In the genomic region with DNA sequence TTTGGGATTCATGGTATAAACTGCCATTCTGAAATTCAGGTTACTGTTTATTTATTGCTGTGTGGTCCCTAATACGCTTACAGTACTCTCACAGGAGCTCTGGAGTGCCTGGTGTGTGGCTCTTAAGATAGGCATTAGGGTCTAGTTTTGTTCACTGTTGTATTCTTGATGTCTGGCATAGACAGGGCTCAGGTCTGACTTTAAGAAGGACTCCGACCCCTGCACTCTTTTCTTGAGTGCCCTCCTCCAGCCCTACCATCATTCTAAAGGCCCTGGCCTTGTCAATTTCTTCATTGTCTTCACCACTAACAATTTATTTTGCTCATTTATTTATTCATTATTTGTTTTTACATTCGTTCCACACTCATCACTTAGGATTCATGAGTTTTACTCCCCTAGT, we compare ENCODE assay signal across 8 mouse cellular contexts. TPM values are rescaled to one million over a fixed set of nuclear protein-coding genes. Genes with fewer than 3 reads are reported as not detected.
DNase-seq lines count a peak whose midpoint lies in the region; ATAC-seq and TF ChIP-seq lines count a peak whose summit lies in the region.

No protein-coding gene starts in this region.

- H3K27ac ChIP-seq in kidney, adult 2 months (ENCODE audit: insufficient read depth, low read depth, low read length): no peak overlapping the region
- H3K27ac ChIP-seq in embryonic facial prominence, embryonic 11.5 days (replicated peaks; ENCODE audit: low read depth, low read length): no peak overlapping the region
- H3K27ac ChIP-seq in intestine, embryonic 14.5 days (ENCODE audit: low read depth): no peak overlapping the region
- no peak overlapping the region for H3K27ac ChIP-seq in neural tube, embryonic 12.5 days

- 19% methylated on average over 3 of the region's 3 CpGs for WGBS in kidney, adult 2 months
- 40% methylated on average over 3 of the region's 3 CpGs for WGBS in embryonic facial prominence, embryonic 11.5 days
- WGBS in intestine, embryonic 14.5 days: 34% methylated on average over 3 of the region's 3 CpGs
- WGBS in neural tube, embryonic 12.5 days: 39% methylated on average over 3 of the region's 3 CpGs

- peak overlapping the region; percentile 87; the same call in 1 of the 2 replicates for H3K4me3 ChIP-seq in kidney, adult 2 months (ENCODE audit: insufficient read depth, low read depth, low read length)
- H3K4me3 ChIP-seq in embryonic facial prominence, embryonic 11.5 days (ENCODE audit: low read depth, low read length): peak overlapping the region; percentile 56
- H3K4me3 ChIP-seq in intestine, embryonic 14.5 days (ENCODE audit: low read depth, low read length): 0 out of 2 replicates have a peak overlapping the region, but pooled peaks have one; percentile 57
- peak overlapping the region; percentile 44 for H3K4me3 ChIP-seq in neural tube, embryonic 12.5 days

- DNase-seq in kidney, adult 2 months: no peak
- DNase-seq in kidney, postnatal 10 days: no peak
- no peak for DNase-seq in embryonic facial prominence, embryonic 11.5 days (ENCODE audit: low spot score)
- no peak for DNase-seq in intestine, embryonic 14.5 days (ENCODE audit: low spot score)
- DNase-seq in thymus, postnatal 25 days: no peak
- no peak for DNase-seq in left cerebral cortex, adult 18-20 months (ENCODE audit: low spot score in 2 of 2)

- H3K9me3 ChIP-seq in embryonic facial prominence, embryonic 11.5 days (replicated peaks; ENCODE audit: control insufficient read depth, low read length): no peaks in the 10 kb centered on the region
- H3K9me3 ChIP-seq in intestine, embryonic 14.5 days (ENCODE audit: control insufficient read depth, low read length): no peaks in the 10 kb centered on the region
- no peaks in the 10 kb centered on the region for H3K9me3 ChIP-seq in neural tube, embryonic 12.5 days

- no peaks in the 10 kb centered on the region for H3K4me1 ChIP-seq in kidney, adult 2 months (ENCODE audit: control insufficient read depth, insufficient read depth, low read length)
- no peaks in the 10 kb centered on the region for H3K4me1 ChIP-seq in embryonic facial prominence, embryonic 11.5 days (ENCODE audit: control insufficient read depth, insufficient read depth, low read length)
- no peaks in the 10 kb centered on the region for H3K4me1 ChIP-seq in intestine, embryonic 14.5 days (replicated peaks; ENCODE audit: control insufficient read depth, insufficient read depth, low read length)
- H3K4me1 ChIP-seq in neural tube, embryonic 12.5 days: no peaks in the 10 kb centered on the region

- no peak overlapping the region for H3K4me2 ChIP-seq in embryonic facial prominence, embryonic 11.5 days (ENCODE audit: low read depth, low read length)
- peak overlapping the region; percentile 52 for H3K4me2 ChIP-seq in intestine, embryonic 14.5 days (ENCODE audit: low read length)
- peak overlapping the region; percentile 65 for H3K4me2 ChIP-seq in neural tube, embryonic 12.5 days (replicated peaks)

- peak; percentile 12; the same call in 1 of the 2 replicates for ATAC-seq in embryonic facial prominence, embryonic 11.5 days (replicated peaks; ENCODE audit: insufficient number of reproducible peaks, low FRiP score, low TSS enrichment, low read depth)
- ATAC-seq in intestine, embryonic 14.5 days (replicated peaks; ENCODE audit: low FRiP score, low TSS enrichment, low read depth): peak; percentile 36; the same call in 1 of the 2 replicates
- ATAC-seq in neural tube, embryonic 12.5 days (ENCODE audit: low FRiP score, low read depth): peak; percentile 7; the same call in 1 of the 2 replicates
- no peak for ATAC-seq in erythroid progenitor cell, adult 5-6 weeks (replicated peaks; ENCODE audit: low FRiP score, poor library complexity, severe bottlenecking)

- TF ChIP-seq POLR2A in kidney, adult 2 months (IDR thresholded peaks at IDR 0.05; ENCODE audit: low read depth, low read length): no peak

- H3K9ac ChIP-seq in embryonic facial prominence, embryonic 11.5 days (replicated peaks; ENCODE audit: low read length): no peak overlapping the region
- H3K9ac ChIP-seq in intestine, embryonic 14.5 days (ENCODE audit: low read length): no peak overlapping the region
- H3K9ac ChIP-seq in neural tube, embryonic 12.5 days: peak overlapping the region; percentile 61; the same call in 1 of the 2 replicates

- H3K27me3 ChIP-seq in kidney, adult 2 months (replicated peaks; ENCODE audit: control insufficient read depth, insufficient read depth, low read length): no peaks in the 10 kb centered on the region
- no peaks in the 10 kb centered on the region for H3K27me3 ChIP-seq in embryonic facial prominence, embryonic 11.5 days (ENCODE audit: control insufficient read depth, insufficient read depth, low read length)
- H3K27me3 ChIP-seq in intestine, embryonic 14.5 days (replicated peaks; ENCODE audit: control insufficient read depth, insufficient read depth, low read length): peaks cover 9% of the 10 kb centered on the region; the same call in 1 of the 2 replicates
- H3K27me3 ChIP-seq in neural tube, embryonic 12.5 days (replicated peaks): no peaks in the 10 kb centered on the region

- TF ChIP-seq CTCF in kidney, adult 2 months (conservative IDR thresholded peaks at IDR 0.05; ENCODE audit: insufficient read depth, insufficient read length, low read depth, low read length): no peak

- no peaks in the 10 kb centered on the region for H3K36me3 ChIP-seq in kidney, adult 2 months (ENCODE audit: control insufficient read depth, insufficient read depth, low read length)
- H3K36me3 ChIP-seq in embryonic facial prominence, embryonic 11.5 days (replicated peaks; ENCODE audit: control insufficient read depth, insufficient read depth, low read depth, low read length): no peaks in the 10 kb centered on the region
- H3K36me3 ChIP-seq in intestine, embryonic 14.5 days (ENCODE audit: control insufficient read depth, insufficient read depth, low read length): no peaks in the 10 kb centered on the region
- H3K36me3 ChIP-seq in neural tube, embryonic 12.5 days: no peaks in the 10 kb centered on the region

RNA-seq across cellular contexts. Expression of a gene that starts 0.4 kb away (rescaled TPM):
- polyA plus RNA-seq in kidney, adult 2 months (2012; rRNA removed): 6.3 and 6.8 TPM in 2 replicates
- 20.2 and 20.3 TPM in 2 replicates for polyA plus RNA-seq in embryonic facial prominence, embryonic 11.5 days (2014; fragmentation: Nextera tagmentation; extraction: Ambion mirVana)
- 14.9 and 16.3 TPM in 2 replicates for polyA plus RNA-seq in intestine, embryonic 14.5 days (2014; fragmentation: Nextera tagmentation; extraction: Ambion mirVana)
- 15.6 and 15.7 TPM in 2 replicates for polyA plus RNA-seq in neural tube, embryonic 12.5 days (2016; fragmentation: Nextera tagmentation; extraction: Ambion mirVana)
- 0.42 and 2.9 TPM in 2 replicates for total RNA-seq in erythroid progenitor cell, adult 5-6 weeks (2015; ENCODE audit: low replicate concordance)
- total RNA-seq in erythroid progenitor cell, adult 5-6 weeks (2017; ENCODE audit: low replicate concordance): 0.51 and 0.61 TPM in 2 replicates
- total RNA-seq in left cerebral cortex, adult 18-20 months (2021): 10 to 100 TPM; 16.0 to 20.2 TPM

RNA-seq across cellular contexts. Expression of a gene that starts 5.4 kb away (rescaled TPM):
- not detected in 2 replicates for polyA plus RNA-seq in kidney, adult 2 months (2012; rRNA removed)
- not detected in 2 replicates for polyA plus RNA-seq in embryonic facial prominence, embryonic 11.5 days (2014; fragmentation: Nextera tagmentation; extraction: Ambion mirVana)
- not detected in 2 replicates for polyA plus RNA-seq in intestine, embryonic 14.5 days (2014; fragmentation: Nextera tagmentation; extraction: Ambion mirVana)
- polyA plus RNA-seq in neural tube, embryonic 12.5 days (2016; fragmentation: Nextera tagmentation; extraction: Ambion mirVana): not detected in 2 replicates
- not detected in 2 replicates for total RNA-seq in erythroid progenitor cell, adult 5-6 weeks (2015; ENCODE audit: low replicate concordance)
- not detected in 2 replicates for total RNA-seq in erythroid progenitor cell, adult 5-6 weeks (2017; ENCODE audit: low replicate concordance)
- total RNA-seq in left cerebral cortex, adult 18-20 months (2021): not detected

RNA-seq across cellular contexts. Expression of a gene that starts 49.3 kb away (rescaled TPM):
- not detected in 2 replicates for polyA plus RNA-seq in kidney, adult 2 months (2012; rRNA removed)
- polyA plus RNA-seq in embryonic facial prominence, embryonic 11.5 days (2014; fragmentation: Nextera tagmentation; extraction: Ambion mirVana): not detected in 2 replicates
- polyA plus RNA-seq in intestine, embryonic 14.5 days (2014; fragmentation: Nextera tagmentation; extraction: Ambion mirVana): 0.26 TPM in 1 of 2 replicates, not detected in the other
- polyA plus RNA-seq in neural tube, embryonic 12.5 days (2016; fragmentation: Nextera tagmentation; extraction: Ambion mirVana): not detected in 2 replicates
- total RNA-seq in erythroid progenitor cell, adult 5-6 weeks (2015; ENCODE audit: low replicate concordance): not detected in 2 replicates
- not detected in 2 replicates for total RNA-seq in erythroid progenitor cell, adult 5-6 weeks (2017; ENCODE audit: low replicate concordance)
- not detected for total RNA-seq in left cerebral cortex, adult 18-20 months (2021)

RNA-seq across cellular contexts. Expression of a gene that starts 49.3 kb away (rescaled TPM):
- polyA plus RNA-seq in kidney, adult 2 months (2012; rRNA removed): 0.11 TPM in 1 of 2 replicates, not detected in the other
- polyA plus RNA-seq in embryonic facial prominence, embryonic 11.5 days (2014; fragmentation: Nextera tagmentation; extraction: Ambion mirVana): not detected in 2 replicates
- not detected in 2 replicates for polyA plus RNA-seq in intestine, embryonic 14.5 days (2014; fragmentation: Nextera tagmentation; extraction: Ambion mirVana)
- not detected in 2 replicates for polyA plus RNA-seq in neural tube, embryonic 12.5 days (2016; fragmentation: Nextera tagmentation; extraction: Ambion mirVana)
- not detected in 2 replicates for total RNA-seq in erythroid progenitor cell, adult 5-6 weeks (2015; ENCODE audit: low replicate concordance)
- not detected in 2 replicates for total RNA-seq in erythroid progenitor cell, adult 5-6 weeks (2017; ENCODE audit: low replicate concordance)
- total RNA-seq in left cerebral cortex, adult 18-20 months (2021): not detected

RNA-seq across cellular contexts. Expression of a gene that starts 56.5 kb away (rescaled TPM):
- 0.04 TPM in 1 of 2 replicates, not detected in the other for polyA plus RNA-seq in kidney, adult 2 months (2012; rRNA removed)
- polyA plus RNA-seq in embryonic facial prominence, embryonic 11.5 days (2014; fragmentation: Nextera tagmentation; extraction: Ambion mirVana): not detected in 2 replicates
- polyA plus RNA-seq in intestine, embryonic 14.5 days (2014; fragmentation: Nextera tagmentation; extraction: Ambion mirVana): not detected in 2 replicates
- not detected in 2 replicates for polyA plus RNA-seq in neural tube, embryonic 12.5 days (2016; fragmentation: Nextera tagmentation; extraction: Ambion mirVana)
- total RNA-seq in erythroid progenitor cell, adult 5-6 weeks (2015; ENCODE audit: low replicate concordance): not detected in 2 replicates
- not detected in 2 replicates for total RNA-seq in erythroid progenitor cell, adult 5-6 weeks (2017; ENCODE audit: low replicate concordance)
- not detected for total RNA-seq in left cerebral cortex, adult 18-20 months (2021)
